Mouse (Mus musculus): ENCODE data around the gene Vip. TPM values are rescaled to one million over a fixed set of nuclear protein-coding genes. Genes with fewer than 3 reads are reported as not detected.

Gene Vip
- 6.2 and 7.9 TPM in 2 replicates for polyA plus RNA-seq (2012; rRNA removed)

GRCm38 (mm10) chr10:5639112-5639511 is at the start of gene Vip:
TSS of gene Vip (plus strand) at chr10:5639218.
- Histone ChIP-seq H3K4me3 (ENCODE audit: low read depth, low read length) (no peak within 1 kb of the TSS), H3K36me3 (ENCODE audit: control insufficient read depth, insufficient read depth, low read length) (no peaks in the 10 kb centered on the region), H3K4me1 (ENCODE audit: control insufficient read depth, insufficient read depth, insufficient read length, low read length) (no peaks in the 10 kb centered on the region), H3K27me3 (ENCODE audit: control insufficient read depth, insufficient read depth, low read length) (no peaks in the 10 kb centered on the region), H3K27ac (ENCODE audit: insufficient read depth, low read depth, low read length) (no peak within 1 kb of the TSS)
- TF ChIP-seq CTCF (IDR thresholded peaks at IDR 0.05; ENCODE audit: extremely low read depth, insufficient read length, insufficient replicate concordance, low read depth, low read length): no peak
- TF ChIP-seq POLR2A (IDR thresholded peaks at IDR 0.05; ENCODE audit: low read depth, low read length): no peak
- WGBS: 34% methylated on average over 8 of the region's 8 CpGs

GRCm38 (mm10) chr10:5591061-5591460 is 48.0 kb upstream of the Vip start:
- 83% methylated on average over 2 of the region's 2 CpGs for WGBS
- TF ChIP-seq CTCF (IDR thresholded peaks at IDR 0.05; ENCODE audit: extremely low read depth, insufficient read length, insufficient replicate concordance, low read depth, low read length): no peak
- TF ChIP-seq POLR2A (IDR thresholded peaks at IDR 0.05; ENCODE audit: low read depth, low read length): no peak
- no peaks in the 10 kb centered on the region for H3K4me1 ChIP-seq (ENCODE audit: control insufficient read depth, insufficient read depth, insufficient read length, low read length)
- H3K27me3 ChIP-seq (ENCODE audit: control insufficient read depth, insufficient read depth, low read length): no peaks in the 10 kb centered on the region
- no peaks in the 10 kb centered on the region for H3K36me3 ChIP-seq (ENCODE audit: control insufficient read depth, insufficient read depth, low read length)
- H3K27ac ChIP-seq (ENCODE audit: insufficient read depth, low read depth, low read length): no peak overlapping the region
- H3K4me3 ChIP-seq (ENCODE audit: low read depth, low read length): no peak overlapping the region

GRCm38 (mm10) chr10:5591996-5592395 is 47.0 kb upstream of the Vip start:
- no peak overlapping the region for H3K4me3 ChIP-seq (ENCODE audit: low read depth, low read length)
- H3K27me3 ChIP-seq (ENCODE audit: control insufficient read depth, insufficient read depth, low read length): no peaks in the 10 kb centered on the region; the same call in 1 of the 2 replicates
- H3K27ac ChIP-seq (ENCODE audit: insufficient read depth, low read depth, low read length): 0 out of 2 replicates have a peak overlapping the region, but pooled peaks have one; percentile 27
- H3K36me3 ChIP-seq (ENCODE audit: control insufficient read depth, insufficient read depth, low read length): no peaks in the 10 kb centered on the region
- no peaks in the 10 kb centered on the region for H3K4me1 ChIP-seq (ENCODE audit: control insufficient read depth, insufficient read depth, insufficient read length, low read length)
- WGBS: 73% methylated on average over 4 of the region's 4 CpGs
- TF ChIP-seq CTCF (IDR thresholded peaks at IDR 0.05; ENCODE audit: extremely low read depth, insufficient read length, insufficient replicate concordance, low read depth, low read length) (no peak), POLR2A (IDR thresholded peaks at IDR 0.05; ENCODE audit: low read depth, low read length) (no peak)

GRCm38 (mm10) chr10:5593464-5593863 is 45.6 kb upstream of the Vip start, which contains the start of gene Myct1:
TSS of gene Myct1 (plus strand) at chr10:5593775.
- no peak within 1 kb of the TSS for H3K4me3 ChIP-seq (ENCODE audit: low read depth, low read length)
- H3K27me3 ChIP-seq (ENCODE audit: control insufficient read depth, insufficient read depth, low read length): no peaks in the 10 kb centered on the region; the same call in 1 of the 2 replicates
- WGBS: 21% methylated on average over 5 of the region's 5 CpGs
- TF ChIP-seq POLR2A (IDR thresholded peaks at IDR 0.05; ENCODE audit: low read depth, low read length) (no peak), CTCF (IDR thresholded peaks at IDR 0.05; ENCODE audit: extremely low read depth, insufficient read length, insufficient replicate concordance, low read depth, low read length) (no peak)
- no peak within 1 kb of the TSS for H3K27ac ChIP-seq (ENCODE audit: insufficient read depth, low read depth, low read length)
- H3K4me1 ChIP-seq (ENCODE audit: control insufficient read depth, insufficient read depth, insufficient read length, low read length): no peaks in the 10 kb centered on the region
- H3K36me3 ChIP-seq (ENCODE audit: control insufficient read depth, insufficient read depth, low read length): no peaks in the 10 kb centered on the region

- no peak for TF ChIP-seq POLR2A (IDR thresholded peaks at IDR 0.05; ENCODE audit: low read depth, low read length)
- TF ChIP-seq CTCF (IDR thresholded peaks at IDR 0.05; ENCODE audit: extremely low read depth, insufficient read length, insufficient replicate concordance, low read depth, low read length): no peak
- Histone ChIP-seq H3K27ac (ENCODE audit: insufficient read depth, low read depth, low read length) (no peak overlapping the region), H3K4me1 (ENCODE audit: control insufficient read depth, insufficient read depth, insufficient read length, low read length) (no peaks in the 10 kb centered on the region), H3K36me3 (ENCODE audit: control insufficient read depth, insufficient read depth, low read length) (no peaks in the 10 kb centered on the region), H3K27me3 (ENCODE audit: control insufficient read depth, insufficient read depth, low read length) (no peaks in the 10 kb centered on the region; the same call in 1 of the 2 replicates), H3K4me3 (ENCODE audit: low read depth, low read length) (no peak overlapping the region)
- WGBS: 58% methylated on average over 5 of the region's 5 CpGs
Observed at GRCm38 (mm10) chr10:5594457-5594856, 44.6 kb upstream of the Vip start.

- WGBS: 22% methylated on average over 6 of the region's 6 CpGs
- H3K4me1 ChIP-seq (ENCODE audit: control insufficient read depth, insufficient read depth, insufficient read length, low read length): no peaks in the 10 kb centered on the region
- no peak overlapping the region for H3K27ac ChIP-seq (ENCODE audit: insufficient read depth, low read depth, low read length)
- H3K4me3 ChIP-seq (ENCODE audit: low read depth, low read length): no peak overlapping the region
- no peaks in the 10 kb centered on the region; the same call in 1 of the 2 replicates for H3K27me3 ChIP-seq (ENCODE audit: control insufficient read depth, insufficient read depth, low read length)
- TF ChIP-seq CTCF (IDR thresholded peaks at IDR 0.05; ENCODE audit: extremely low read depth, insufficient read length, insufficient replicate concordance, low read depth, low read length) (no peak), POLR2A (IDR thresholded peaks at IDR 0.05; ENCODE audit: low read depth, low read length) (no peak)
- H3K36me3 ChIP-seq (ENCODE audit: control insufficient read depth, insufficient read depth, low read length): no peaks in the 10 kb centered on the region
Observed at GRCm38 (mm10) chr10:5596559-5596958, 42.5 kb upstream of the Vip start.

- no peak for TF ChIP-seq POLR2A (IDR thresholded peaks at IDR 0.05; ENCODE audit: low read depth, low read length)
- TF ChIP-seq CTCF (IDR thresholded peaks at IDR 0.05; ENCODE audit: extremely low read depth, insufficient read length, insufficient replicate concordance, low read depth, low read length): peak; percentile 49; the same call in 1 of the 2 replicates
- Histone ChIP-seq H3K36me3 (ENCODE audit: control insufficient read depth, insufficient read depth, low read length) (no peaks in the 10 kb centered on the region), H3K4me3 (ENCODE audit: low read depth, low read length) (no peak overlapping the region), H3K27me3 (ENCODE audit: control insufficient read depth, insufficient read depth, low read length) (no peaks in the 10 kb centered on the region; the same call in 1 of the 2 replicates), H3K4me1 (ENCODE audit: control insufficient read depth, insufficient read depth, insufficient read length, low read length) (no peaks in the 10 kb centered on the region), H3K27ac (ENCODE audit: insufficient read depth, low read depth, low read length) (no peak overlapping the region)
- WGBS: 13% methylated on average over 7 of the region's 7 CpGs
Observed at GRCm38 (mm10) chr10:5600123-5600522, 38.9 kb upstream of the Vip start.

Measured in small intestine, adult 2 months (tissue).